Mouse (Mus musculus): ENCODE data around the gene Chst12. TPM values are rescaled to one million over a fixed set of nuclear protein-coding genes. Genes with fewer than 3 reads are reported as not detected.
A peak's percentile ranks its signal among the peaks of the same experiment; 100 is the strongest.
"Not testable (repeated sequence)": the region's sequence is repeated elsewhere in the genome, so short reads cannot be mapped to it uniquely, and the experiment has no call there.

Gene Chst12
- polyA plus RNA-seq, 1 experiment from 2014 or later = 19.9 TPM

GRCm38 (mm10) chr5:140492684-140493233 is 12.6 kb upstream of the Chst12 start:
- no peak for TF ChIP-seq CTCF (IDR thresholded peaks at IDR 0.05)
- TF ChIP-seq EP300 (IDR thresholded peaks at IDR 0.05) = no peak
- no peaks in the 10 kb centered on the region for H3K27me3 ChIP-seq (replicated peaks; ENCODE audit: insufficient read depth, low read length)
- H3K4me3 ChIP-seq (ENCODE audit: low read depth, low read length) = no peak overlapping the region
- no peak overlapping the region for H3K4me2 ChIP-seq (replicated peaks; ENCODE audit: low read depth, low read length)
- ATAC-seq (no peak), DNase-seq (ENCODE audit: low spot score) (no peak)
- H3K9me3 ChIP-seq (ENCODE audit: low read length) = no peaks in the 10 kb centered on the region
- no peaks in the 10 kb centered on the region for H3K36me3 ChIP-seq (ENCODE audit: insufficient read depth, low read length)
- no peaks in the 10 kb centered on the region for H3K4me1 ChIP-seq (ENCODE audit: insufficient read depth, low read depth, low read length)
- 14% methylated on average over 11 of the region's 11 CpGs for WGBS
- no peak overlapping the region for H3K27ac ChIP-seq (ENCODE audit: low read length)
- H3K9ac ChIP-seq (replicated peaks; ENCODE audit: low read depth) = no peak overlapping the region

GRCm38 (mm10) chr5:140498176-140498575 is 7.2 kb upstream of the Chst12 start:
- 53% methylated on average over 6 of the region's 6 CpGs for WGBS

GRCm38 (mm10) chr5:140500736-140501135 is 4.6 kb upstream of the Chst12 start:
- no peak overlapping the region for H3K27ac ChIP-seq (ENCODE audit: low read length)
- DNase-seq (ENCODE audit: low spot score) = peak; percentile 78
- H3K9me3 ChIP-seq (ENCODE audit: low read length) = no peaks in the 10 kb centered on the region
- no peaks in the 10 kb centered on the region for H3K27me3 ChIP-seq (replicated peaks; ENCODE audit: insufficient read depth, low read length)
- WGBS = 62% methylated on average over 6 of the region's 6 CpGs
- H3K4me3 ChIP-seq (ENCODE audit: low read depth, low read length) = no peak overlapping the region
- peak; percentile 4; the same call in 1 of the 2 replicates for ATAC-seq
- no peaks in the 10 kb centered on the region for H3K36me3 ChIP-seq (ENCODE audit: insufficient read depth, low read length)
- no peak overlapping the region for H3K4me2 ChIP-seq (replicated peaks; ENCODE audit: low read depth, low read length)
- H3K4me1 ChIP-seq (ENCODE audit: insufficient read depth, low read depth, low read length) = no peaks in the 10 kb centered on the region; the same call in 1 of the 2 replicates
- TF ChIP-seq CTCF (IDR thresholded peaks at IDR 0.05) (no peak), EP300 (IDR thresholded peaks at IDR 0.05) (peak; percentile 47; the same call in 1 of the 2 replicates)
- no peak overlapping the region for H3K9ac ChIP-seq (replicated peaks; ENCODE audit: low read depth)

More at GRCm38 (mm10) chr5:140498176-140498575, 7.2 kb upstream of the Chst12 start:
- TF ChIP-seq EP300 (IDR thresholded peaks at IDR 0.05) (no peak), CTCF (IDR thresholded peaks at IDR 0.05) (no peak)
- DNase-seq (ENCODE audit: low spot score) (peak; percentile 23), ATAC-seq (0 out of 2 replicates have a peak, but pooled peaks have one; percentile 4)
- Histone ChIP-seq H3K4me2 (replicated peaks; ENCODE audit: low read depth, low read length) (no peak overlapping the region), H3K27ac (ENCODE audit: low read length) (no peak overlapping the region), H3K4me3 (ENCODE audit: low read depth, low read length) (no peak overlapping the region), H3K36me3 (ENCODE audit: insufficient read depth, low read length) (no peaks in the 10 kb centered on the region), H3K4me1 (ENCODE audit: insufficient read depth, low read depth, low read length) (no peaks in the 10 kb centered on the region), H3K27me3 (replicated peaks; ENCODE audit: insufficient read depth, low read length) (no peaks in the 10 kb centered on the region), H3K9me3 (ENCODE audit: low read length) (no peaks in the 10 kb centered on the region), H3K9ac (replicated peaks; ENCODE audit: low read depth) (no peak overlapping the region)

- no peak for ATAC-seq
- no peak overlapping the region for H3K27ac ChIP-seq (ENCODE audit: low read length)
- no peaks in the 10 kb centered on the region for H3K9me3 ChIP-seq (ENCODE audit: low read length)
- no peaks in the 10 kb centered on the region for H3K27me3 ChIP-seq (replicated peaks; ENCODE audit: insufficient read depth, low read length)
- H3K4me3 ChIP-seq (ENCODE audit: low read depth, low read length) = no peak overlapping the region
- DNase-seq (ENCODE audit: low spot score) = peak; percentile 29
- H3K36me3 ChIP-seq (ENCODE audit: insufficient read depth, low read length) = no peaks in the 10 kb centered on the region
- no peak for TF ChIP-seq CTCF (IDR thresholded peaks at IDR 0.05)
- no peak for TF ChIP-seq EP300 (IDR thresholded peaks at IDR 0.05)
- H3K4me1 ChIP-seq (ENCODE audit: insufficient read depth, low read depth, low read length) = peaks cover 3% of the 10 kb centered on the region; the same call in 1 of the 2 replicates
- H3K4me2 ChIP-seq (replicated peaks; ENCODE audit: low read depth, low read length) = peak overlapping the region; percentile 27; the same call in 1 of the 2 replicates
- WGBS = 20% methylated on average over 12 of the region's 14 CpGs
- no peak overlapping the region for H3K9ac ChIP-seq (replicated peaks; ENCODE audit: low read depth)
Observed at GRCm38 (mm10) chr5:140501982-140502836, 3.1 kb upstream of the Chst12 start.

GRCm38 (mm10) chr5:140502925-140503324 is 2.4 kb upstream of the Chst12 start:
- H3K4me2 ChIP-seq (replicated peaks; ENCODE audit: low read depth, low read length) = peak overlapping the region; percentile 27
- ATAC-seq (peak; percentile 7; the same call in 1 of the 2 replicates), DNase-seq (ENCODE audit: low spot score) (peak; percentile 65)
- H3K4me3 ChIP-seq (ENCODE audit: low read depth, low read length); H3K27me3 ChIP-seq (replicated peaks; ENCODE audit: insufficient read depth, low read length); H3K27ac ChIP-seq (ENCODE audit: low read length); H3K4me1 ChIP-seq (ENCODE audit: insufficient read depth, low read depth, low read length); H3K9ac ChIP-seq (replicated peaks; ENCODE audit: low read depth); H3K9me3 ChIP-seq (ENCODE audit: low read length); H3K36me3 ChIP-seq (ENCODE audit: insufficient read depth, low read length): not testable (repeated sequence)
- WGBS = 1% methylated on average over 12 of the region's 12 CpGs

GRCm38 (mm10) chr5:140506096-140506794 is 895 bp downstream of the Chst12 start:
- no peaks in the 10 kb centered on the region for H3K27me3 ChIP-seq (replicated peaks; ENCODE audit: insufficient read depth, low read length)
- peaks cover 11% of the 10 kb centered on the region; the same call in 1 of the 2 replicates for H3K4me1 ChIP-seq (ENCODE audit: insufficient read depth, low read depth, low read length)
- H3K4me3 ChIP-seq (ENCODE audit: low read depth, low read length) = peak overlapping the region; percentile 45
- H3K27ac ChIP-seq (ENCODE audit: low read length) = peak overlapping the region; percentile 66
- no peak for ATAC-seq
- peak; percentile 53 for DNase-seq (ENCODE audit: low spot score)
- peak overlapping the region; percentile 64 for H3K4me2 ChIP-seq (replicated peaks; ENCODE audit: low read depth, low read length)
- H3K36me3 ChIP-seq (ENCODE audit: insufficient read depth, low read length) = no peaks in the 10 kb centered on the region
- peak overlapping the region; percentile 45; the same call in 1 of the 2 replicates for H3K9ac ChIP-seq (replicated peaks; ENCODE audit: low read depth)
- TF ChIP-seq CTCF (IDR thresholded peaks at IDR 0.05) = peak; percentile 8; the same call in 1 of the 2 replicates
- TF ChIP-seq EP300 (IDR thresholded peaks at IDR 0.05) = no peak
- WGBS = 19% methylated on average over 22 of the region's 22 CpGs
- no peaks in the 10 kb centered on the region for H3K9me3 ChIP-seq (ENCODE audit: low read length)
